Mouse (Mus musculus): ENCODE results near the gene Scpep1. TPM values are rescaled to one million over a fixed set of nuclear protein-coding genes. Genes with fewer than 3 reads are reported as not detected.
"Not testable (repeated sequence)": the region's sequence is repeated elsewhere in the genome, so short reads cannot be mapped to it uniquely, and the experiment has no call there.

Scpep1 gene
- polyA plus RNA-seq, 1 experiment from 2014 or later, result 149 TPM

DNA sequence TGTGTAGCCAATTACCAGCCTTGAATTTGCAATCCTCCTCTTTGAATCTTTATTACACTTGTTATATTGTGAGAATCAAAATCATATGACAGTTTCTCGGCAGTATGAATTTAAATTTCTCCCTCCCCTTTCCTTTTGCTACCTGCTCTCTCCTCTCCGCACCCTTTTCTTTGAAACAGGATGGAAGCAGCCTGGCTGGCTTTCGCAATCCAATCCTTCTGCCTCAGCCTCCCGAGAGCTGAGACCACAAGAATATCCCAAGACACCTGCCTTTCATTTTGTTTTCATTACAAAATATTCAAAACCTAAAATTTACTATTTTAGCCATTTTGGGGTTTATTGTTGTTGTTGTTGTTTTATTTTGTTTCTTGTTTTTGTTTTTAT lies 56.9 kb downstream of the Scpep1 start:
- ATAC-seq (replicated peaks; ENCODE audit: low FRiP score, low read depth) (no peak), DNase-seq (ENCODE audit: low spot score) (no peak)
- WGBS, result 86% methylated on average over 4 of the region's 4 CpGs
- no peaks in the 10 kb centered on the region for H3K4me1 ChIP-seq (replicated peaks; ENCODE audit: insufficient read depth, low read length)
- H3K4me3 ChIP-seq (replicated peaks; ENCODE audit: low read depth, low read length), result no peak overlapping the region
- H3K27me3 ChIP-seq (ENCODE audit: insufficient read depth, low read length), result no peaks in the 10 kb centered on the region
- H3K27ac ChIP-seq, result no peak overlapping the region
- no peaks in the 10 kb centered on the region for H3K9me3 ChIP-seq (replicated peaks; ENCODE audit: low read length)
- H3K36me3 ChIP-seq (ENCODE audit: insufficient read depth, low read length), result no peaks in the 10 kb centered on the region
- H3K9ac ChIP-seq (ENCODE audit: low read depth, low read length), result no peak overlapping the region
- no peak overlapping the region for H3K4me2 ChIP-seq (ENCODE audit: low read length)
- no peak for TF ChIP-seq CTCF (IDR thresholded peaks at IDR 0.05; ENCODE audit: low read depth)

DNA sequence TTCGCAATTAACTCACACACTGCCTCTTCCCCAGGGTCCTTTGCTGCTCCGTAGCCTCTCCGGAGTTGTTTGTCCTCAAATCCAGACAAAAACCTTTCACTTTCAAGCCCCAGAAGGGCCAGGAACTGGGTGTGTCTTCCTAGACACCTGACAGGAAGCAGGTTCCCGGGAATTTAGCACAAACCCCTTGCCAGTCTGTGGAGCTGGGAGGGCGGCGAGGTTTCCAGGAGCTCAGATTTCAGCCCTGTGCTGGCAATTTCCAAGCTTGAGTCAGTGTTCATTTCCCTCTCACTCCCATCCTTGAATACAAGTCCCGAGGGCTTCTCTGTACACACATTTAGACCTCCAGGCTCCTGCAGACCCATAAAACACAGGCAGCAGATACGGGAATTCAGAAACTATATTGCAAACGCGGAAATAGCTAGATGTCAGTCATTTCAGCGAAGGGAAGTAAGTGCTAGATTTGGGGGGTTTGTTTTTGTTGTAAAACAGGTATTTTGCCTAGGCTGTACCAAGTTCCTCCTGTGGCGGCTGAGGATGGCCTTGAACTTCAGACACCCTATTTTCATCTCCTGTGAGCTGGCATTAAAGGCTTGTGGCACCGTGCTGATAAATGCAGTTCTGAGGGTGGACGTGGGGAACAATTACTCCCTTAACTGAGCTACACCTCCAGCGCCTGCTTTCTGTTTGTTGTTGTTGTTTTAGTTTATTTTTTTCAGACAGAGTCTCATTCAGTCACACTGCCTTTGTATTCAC lies 57.5 kb downstream of the Scpep1 start:
- Histone ChIP-seq H3K4me1 (replicated peaks; ENCODE audit: insufficient read depth, low read length) (no peaks in the 10 kb centered on the region), H3K4me3 (replicated peaks; ENCODE audit: low read depth, low read length) (0 out of 2 replicates have a peak overlapping the region, but pooled peaks have one; percentile 2), H3K27me3 (ENCODE audit: insufficient read depth, low read length) (no peaks in the 10 kb centered on the region), H3K4me2 (ENCODE audit: low read length) (peak overlapping the region; percentile 41; the same call in 1 of the 2 replicates), H3K9me3 (replicated peaks; ENCODE audit: low read length) (no peaks in the 10 kb centered on the region), H3K9ac (ENCODE audit: low read depth, low read length) (peak overlapping the region; percentile 23; the same call in 1 of the 2 replicates), H3K36me3 (ENCODE audit: insufficient read depth, low read length) (no peaks in the 10 kb centered on the region), H3K27ac (peak overlapping the region; percentile 40; the same call in 1 of the 2 replicates)
- WGBS, result 32% methylated on average over 15 of the region's 15 CpGs
- ATAC-seq (replicated peaks; ENCODE audit: low FRiP score, low read depth), result no peak
- TF ChIP-seq CTCF (IDR thresholded peaks at IDR 0.05; ENCODE audit: low read depth), result no peak
- peak; percentile 73 for DNase-seq (ENCODE audit: low spot score)

DNA sequence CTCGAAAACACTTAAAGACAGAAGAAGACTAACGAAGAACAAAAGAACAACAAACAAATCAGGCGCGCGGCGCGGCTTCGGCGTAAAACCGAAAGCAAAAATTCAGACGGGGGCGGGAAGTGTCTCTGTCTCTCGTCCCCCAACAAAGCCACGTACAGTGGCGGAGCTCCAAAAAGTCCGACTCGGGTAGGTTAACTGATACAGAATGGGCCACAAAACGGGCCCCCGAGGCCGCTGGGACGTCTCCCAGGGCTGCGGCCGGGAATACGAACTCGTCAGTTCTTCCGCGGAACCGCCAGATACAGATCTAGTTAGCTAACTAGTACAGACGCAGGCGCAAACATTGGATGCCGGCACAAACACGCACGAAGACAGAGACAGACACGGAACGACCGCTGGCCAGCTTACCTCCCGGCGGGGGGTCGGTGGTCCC lies 59.4 kb downstream of the Scpep1 start:
- DNase-seq (ENCODE audit: low spot score); H3K4me2 ChIP-seq (ENCODE audit: low read length); ATAC-seq (replicated peaks; ENCODE audit: low FRiP score, low read depth): not testable (repeated sequence)

DNA sequence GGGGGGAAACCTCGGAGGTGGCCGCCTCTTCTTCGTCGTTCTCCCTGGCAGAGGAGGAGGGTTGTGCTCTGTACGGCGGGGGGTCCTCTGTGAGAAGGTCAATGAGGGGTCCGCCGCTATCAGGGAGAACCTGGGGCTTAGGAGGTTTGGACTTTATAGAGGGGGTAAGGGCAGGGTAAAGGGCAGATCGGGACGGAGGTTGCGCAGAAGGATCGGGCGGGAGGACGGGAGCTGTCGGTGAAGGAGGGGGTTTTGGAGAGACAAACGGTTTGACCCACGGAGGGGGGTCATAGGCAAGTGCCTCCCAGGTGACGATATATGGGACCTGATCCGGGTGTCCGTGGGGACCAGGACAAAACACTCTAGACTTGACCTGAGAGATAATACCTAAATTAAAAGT lies 60.0 kb downstream of the Scpep1 start:
- WGBS, result 52% methylated on average over 14 of the region's 20 CpGs
- H3K4me3 ChIP-seq (replicated peaks; ENCODE audit: low read depth, low read length), result not testable (repeated sequence)

More for the DNA sequence above, 59.4 kb downstream of the Scpep1 start:
- not testable (repeated sequence) for H3K9me3 ChIP-seq (replicated peaks; ENCODE audit: low read length); H3K36me3 ChIP-seq (ENCODE audit: insufficient read depth, low read length); H3K27me3 ChIP-seq (ENCODE audit: insufficient read depth, low read length); H3K27ac ChIP-seq; H3K9ac ChIP-seq (ENCODE audit: low read depth, low read length); H3K4me1 ChIP-seq (replicated peaks; ENCODE audit: insufficient read depth, low read length)
- 0 out of 2 replicates have a peak overlapping the region, but pooled peaks have one; percentile 17 for H3K4me3 ChIP-seq (replicated peaks; ENCODE audit: low read depth, low read length)
- WGBS, result 46% methylated on average over 21 of the region's 39 CpGs

DNA sequence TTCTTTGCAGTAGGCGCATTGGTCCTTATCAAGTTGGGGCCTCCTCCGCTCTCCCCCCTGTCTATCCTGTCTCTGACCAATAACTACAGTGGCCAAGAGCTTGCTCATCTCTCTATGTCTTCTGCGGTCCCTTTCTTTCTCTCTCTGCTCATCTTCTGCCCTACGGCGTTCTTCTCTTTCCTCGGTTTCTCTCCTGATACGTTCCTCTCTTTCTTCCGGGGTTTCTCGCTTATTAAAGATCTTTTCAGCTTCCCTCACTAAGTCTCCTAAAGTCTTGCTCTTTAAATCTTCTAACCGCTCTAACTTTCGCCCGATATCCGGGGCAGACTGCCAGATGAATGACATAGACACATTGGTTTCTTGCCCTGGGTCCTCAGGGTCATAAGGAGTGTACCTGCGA lies 61.0 kb downstream of the Scpep1 start:
- not testable (repeated sequence) for H3K4me3 ChIP-seq (replicated peaks; ENCODE audit: low read depth, low read length); ATAC-seq (replicated peaks; ENCODE audit: low FRiP score, low read depth); H3K27me3 ChIP-seq (ENCODE audit: insufficient read depth, low read length); DNase-seq (ENCODE audit: low spot score); H3K4me2 ChIP-seq (ENCODE audit: low read length); H3K4me1 ChIP-seq (replicated peaks; ENCODE audit: insufficient read depth, low read length); H3K9me3 ChIP-seq (replicated peaks; ENCODE audit: low read length); H3K27ac ChIP-seq; H3K9ac ChIP-seq (ENCODE audit: low read depth, low read length); H3K36me3 ChIP-seq (ENCODE audit: insufficient read depth, low read length)
- WGBS, result 88% methylated on average over 11 of the region's 14 CpGs

More for the DNA sequence above, 60.0 kb downstream of the Scpep1 start:
- H3K36me3 ChIP-seq (ENCODE audit: insufficient read depth, low read length); H3K4me1 ChIP-seq (replicated peaks; ENCODE audit: insufficient read depth, low read length); ATAC-seq (replicated peaks; ENCODE audit: low FRiP score, low read depth); H3K27me3 ChIP-seq (ENCODE audit: insufficient read depth, low read length); DNase-seq (ENCODE audit: low spot score); H3K27ac ChIP-seq; H3K9me3 ChIP-seq (replicated peaks; ENCODE audit: low read length); H3K9ac ChIP-seq (ENCODE audit: low read depth, low read length); H3K4me2 ChIP-seq (ENCODE audit: low read length): not testable (repeated sequence)

DNA sequence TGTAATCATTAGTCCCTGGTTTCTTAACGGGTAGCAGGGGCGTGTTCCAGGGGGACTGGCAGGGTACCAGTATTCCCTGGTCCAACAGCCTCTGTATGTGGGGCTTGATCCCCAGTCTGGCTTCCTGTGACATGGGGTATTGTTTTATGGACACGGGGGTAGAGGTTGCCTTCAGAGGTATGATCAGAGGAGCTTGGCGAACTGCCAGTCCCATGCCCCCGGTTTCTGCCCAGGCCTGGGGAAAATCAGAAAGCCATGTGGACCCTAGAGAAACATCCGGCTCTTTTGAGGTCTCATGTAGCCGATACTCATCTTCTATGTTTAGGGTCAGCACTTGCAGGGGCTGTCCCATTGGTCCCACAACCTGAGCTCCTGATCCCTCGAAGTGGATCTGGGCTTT lies 61.8 kb downstream of the Scpep1 start:
- no CpG with 5 or more reads among the region's 8 CpGs for WGBS
- H3K27me3 ChIP-seq (ENCODE audit: insufficient read depth, low read length); H3K4me2 ChIP-seq (ENCODE audit: low read length); H3K9ac ChIP-seq (ENCODE audit: low read depth, low read length); H3K4me3 ChIP-seq (replicated peaks; ENCODE audit: low read depth, low read length); DNase-seq (ENCODE audit: low spot score); H3K9me3 ChIP-seq (replicated peaks; ENCODE audit: low read length); H3K27ac ChIP-seq; H3K4me1 ChIP-seq (replicated peaks; ENCODE audit: insufficient read depth, low read length); H3K36me3 ChIP-seq (ENCODE audit: insufficient read depth, low read length); ATAC-seq (replicated peaks; ENCODE audit: low FRiP score, low read depth): not testable (repeated sequence)

DNA sequence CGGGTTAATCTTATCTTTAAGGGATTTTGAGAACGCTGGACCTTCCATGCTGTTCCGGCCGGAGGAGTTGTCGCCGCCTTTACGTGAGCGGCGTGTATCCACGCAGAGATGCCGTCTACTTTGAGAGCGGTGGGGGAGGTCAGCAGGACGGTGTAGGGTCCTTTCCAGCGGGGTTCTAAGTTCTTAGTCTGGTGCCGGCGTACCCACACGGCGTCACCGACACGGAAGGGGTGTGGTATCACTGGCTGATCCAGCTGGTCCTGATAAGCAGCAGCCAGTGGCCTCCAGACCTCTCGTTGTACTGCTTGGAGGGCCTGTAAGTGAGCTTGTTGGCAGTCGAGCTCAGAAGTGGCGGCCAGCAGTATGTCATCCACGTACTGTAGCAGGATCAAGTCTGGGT lies 62.5 kb downstream of the Scpep1 start:
- H3K9ac ChIP-seq (ENCODE audit: low read depth, low read length); H3K27ac ChIP-seq; H3K36me3 ChIP-seq (ENCODE audit: insufficient read depth, low read length); H3K4me1 ChIP-seq (replicated peaks; ENCODE audit: insufficient read depth, low read length); H3K4me2 ChIP-seq (ENCODE audit: low read length); DNase-seq (ENCODE audit: low spot score); ATAC-seq (replicated peaks; ENCODE audit: low FRiP score, low read depth); H3K27me3 ChIP-seq (ENCODE audit: insufficient read depth, low read length); H3K4me3 ChIP-seq (replicated peaks; ENCODE audit: low read depth, low read length); H3K9me3 ChIP-seq (replicated peaks; ENCODE audit: low read length): not testable (repeated sequence)
- WGBS, result 93% methylated on average over 20 of the region's 24 CpGs

DNA sequence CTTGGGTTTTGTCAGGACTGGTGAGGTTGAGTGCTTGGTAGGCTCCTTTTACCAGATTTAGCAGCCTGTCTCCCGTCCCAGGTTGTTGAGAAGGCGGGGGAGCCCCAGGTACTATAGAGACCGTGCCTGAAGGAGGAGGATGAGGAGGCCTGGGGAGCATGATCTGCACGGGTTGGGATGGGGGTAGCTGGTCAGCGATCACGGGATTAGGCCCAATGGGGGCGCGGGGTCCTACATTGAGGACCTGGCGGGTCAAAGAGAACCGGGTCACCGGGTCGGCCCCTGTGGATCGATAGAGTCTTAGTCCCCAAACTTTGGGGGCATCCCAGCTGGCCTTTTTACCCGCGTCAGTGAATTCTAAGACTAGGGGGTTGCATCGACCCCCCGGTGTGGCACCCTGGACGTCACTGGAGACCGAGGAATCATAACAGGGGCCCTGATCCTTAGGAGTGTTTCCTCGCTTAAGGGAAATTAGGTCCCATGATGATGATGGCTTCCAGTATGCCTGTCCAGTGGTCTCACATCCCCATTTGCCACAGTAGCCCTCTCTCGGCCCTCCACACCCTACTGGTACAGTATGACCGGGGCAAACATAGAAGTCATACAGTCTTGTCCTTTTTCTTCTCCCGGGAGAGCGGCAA lies 63.2 kb downstream of the Scpep1 start:
- not testable (repeated sequence) for H3K27me3 ChIP-seq (ENCODE audit: insufficient read depth, low read length); H3K4me3 ChIP-seq (replicated peaks; ENCODE audit: low read depth, low read length); H3K9ac ChIP-seq (ENCODE audit: low read depth, low read length); H3K36me3 ChIP-seq (ENCODE audit: insufficient read depth, low read length); H3K4me1 ChIP-seq (replicated peaks; ENCODE audit: insufficient read depth, low read length); H3K9me3 ChIP-seq (replicated peaks; ENCODE audit: low read length); DNase-seq (ENCODE audit: low spot score); H3K27ac ChIP-seq; H3K4me2 ChIP-seq (ENCODE audit: low read length); ATAC-seq (replicated peaks; ENCODE audit: low FRiP score, low read depth)
- 95% methylated on average over 17 of the region's 24 CpGs for WGBS

DNA sequence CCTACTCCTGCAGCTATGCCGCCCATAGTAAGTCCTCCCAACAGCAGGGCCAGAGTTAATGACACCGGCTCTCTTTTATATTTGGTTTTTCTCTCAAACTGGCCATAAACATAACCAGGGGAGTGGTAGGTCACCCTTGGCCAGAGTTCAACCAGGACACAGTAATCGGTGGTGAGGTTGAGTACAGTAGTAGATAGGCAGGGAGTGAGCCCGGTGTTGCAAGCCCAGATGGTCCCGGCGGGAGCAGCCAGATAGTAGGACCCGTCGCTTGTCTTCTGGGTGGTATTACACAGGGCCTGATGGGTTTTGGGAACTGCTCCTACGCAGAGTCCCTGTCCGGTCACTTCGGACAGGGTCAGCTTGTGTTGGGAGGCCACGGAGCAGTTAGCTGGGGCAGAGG lies 63.8 kb downstream of the Scpep1 start:
- not testable (repeated sequence) for H3K36me3 ChIP-seq (ENCODE audit: insufficient read depth, low read length); DNase-seq (ENCODE audit: low spot score); H3K4me3 ChIP-seq (replicated peaks; ENCODE audit: low read depth, low read length); H3K4me2 ChIP-seq (ENCODE audit: low read length); H3K27ac ChIP-seq; H3K4me1 ChIP-seq (replicated peaks; ENCODE audit: insufficient read depth, low read length); H3K27me3 ChIP-seq (ENCODE audit: insufficient read depth, low read length); H3K9ac ChIP-seq (ENCODE audit: low read depth, low read length); ATAC-seq (replicated peaks; ENCODE audit: low FRiP score, low read depth); H3K9me3 ChIP-seq (replicated peaks; ENCODE audit: low read length)
- WGBS, result 95% methylated on average over 8 of the region's 12 CpGs
